ENCODE assay signal across 15 mouse cellular contexts in the genomic region with DNA sequence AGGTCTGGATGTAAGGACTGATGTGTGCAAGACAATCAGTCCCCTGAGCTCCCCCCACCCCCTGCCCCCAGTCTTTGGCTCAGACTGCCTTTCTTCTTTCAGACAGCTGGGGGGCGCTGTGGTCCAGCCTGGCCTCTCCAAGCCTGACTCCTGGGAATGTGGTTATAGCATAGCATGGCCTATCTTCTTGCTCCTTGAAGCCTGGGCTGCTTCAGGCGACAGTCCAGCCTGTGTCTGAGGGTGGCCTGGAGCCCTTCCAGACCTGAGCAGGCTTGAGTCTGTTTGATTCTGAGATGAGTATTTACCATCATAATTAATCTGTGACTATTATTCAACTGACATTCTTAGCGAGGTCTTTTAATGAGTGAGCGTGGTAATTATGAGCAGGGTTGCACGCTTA. TPM values are rescaled to one million over a fixed set of nuclear protein-coding genes. Genes with fewer than 3 reads are reported as not detected.
A peak's percentile ranks its signal among the peaks of the same experiment; 100 is the strongest.
DNase-seq lines count a peak whose midpoint lies in the region; ATAC-seq and TF ChIP-seq lines count a peak whose summit lies in the region.
"Had no signal": no experiment of that assay in that cellular context is flagged by ENCODE, and none has a peak within 500 bp of the region (broad histone marks: within the 10 kb centered on the region; RNA-seq: fewer than 3 reads in every experiment).

No protein-coding gene starts in this region.

- no peaks in the 10 kb centered on the region for H3K36me3 ChIP-seq in kidney, postnatal 0 days (ENCODE audit: insufficient read depth, low read length)
- H3K36me3 ChIP-seq in neural tube, embryonic 11.5 days (ENCODE audit: control insufficient read depth, insufficient read depth, low read length): no peaks in the 10 kb centered on the region
- H3K36me3 ChIP-seq: G1E; stomach, embryonic 15.5 days had no signal

- TF ChIP-seq CTCF in kidney, postnatal 0 days (IDR thresholded peaks at IDR 0.05; ENCODE audit: low read depth): peak; percentile 37; the same call in 1 of the 2 replicates

- ATAC-seq in kidney, postnatal 0 days (replicated peaks; ENCODE audit: low FRiP score, low read depth): no peak
- no peak for ATAC-seq in neural tube, embryonic 11.5 days (ENCODE audit: insufficient read depth, low FRiP score, low TSS enrichment)

- no peak overlapping the region for H3K4me2 ChIP-seq in kidney, postnatal 0 days (ENCODE audit: low read length)
- H3K4me2 ChIP-seq in neural tube, embryonic 11.5 days (ENCODE audit: low read depth): no peak overlapping the region
- H3K4me2 ChIP-seq: stomach, embryonic 15.5 days had no signal

- H3K9me3 ChIP-seq in kidney, postnatal 0 days (replicated peaks; ENCODE audit: low read length): no peaks in the 10 kb centered on the region
- H3K9me3 ChIP-seq in neural tube, embryonic 11.5 days (ENCODE audit: control insufficient read depth, low read length): no peaks in the 10 kb centered on the region
- H3K9me3 ChIP-seq: G1E; stomach, embryonic 15.5 days had no signal

- no peak overlapping the region for H3K4me3 ChIP-seq in kidney, postnatal 0 days (replicated peaks; ENCODE audit: low read depth, low read length)
- no peak overlapping the region for H3K4me3 ChIP-seq in neural tube, embryonic 11.5 days (ENCODE audit: low read depth, low read length)
- H3K4me3 ChIP-seq: myocyte; stomach, embryonic 15.5 days had no signal

- H3K4me1 ChIP-seq in kidney, postnatal 0 days (replicated peaks; ENCODE audit: insufficient read depth, low read length): no peaks in the 10 kb centered on the region
- H3K4me1 ChIP-seq in neural tube, embryonic 11.5 days (ENCODE audit: control insufficient read depth, insufficient read depth, low read length): no peaks in the 10 kb centered on the region
- H3K4me1 ChIP-seq: stomach, embryonic 15.5 days had no signal

- 56% methylated on average over 5 of the region's 5 CpGs for WGBS in kidney, postnatal 0 days
- WGBS in neural tube, embryonic 11.5 days: 59% methylated on average over 5 of the region's 5 CpGs

- peaks cover 41% of the 10 kb centered on the region for H3K27me3 ChIP-seq in kidney, postnatal 0 days (ENCODE audit: insufficient read depth, low read length)
- peaks cover 74% of the 10 kb centered on the region for H3K27me3 ChIP-seq in neural tube, embryonic 11.5 days (ENCODE audit: control insufficient read depth, insufficient read depth, low read length)

- DNase-seq in cerebellum, postnatal 14 days: peak; percentile 63 to 74
- DNase-seq in cerebellum, adult 9-11 months: no peak
- DNase-seq in kidney, postnatal 0 days (ENCODE audit: low spot score): no peak
- no peak for DNase-seq in kidney, adult 18-20 months
- peak; percentile 10 for DNase-seq in neural tube, embryonic 11.5 days (ENCODE audit: low spot score)
- no peak for DNase-seq in neural tube, embryonic 10.5 days (ENCODE audit: extremely low spot score, low spot score)
- no peak for DNase-seq in right cerebral cortex, postnatal 36 days (ENCODE audit: low spot score in 2 of 2)
- no peak for DNase-seq in thymus, postnatal 4 days
- DNase-seq: adrenal gland, postnatal 14 days; heart, postnatal 14 days had no signal

- no peak overlapping the region for H3K27ac ChIP-seq in kidney, postnatal 0 days
- no peak overlapping the region for H3K27ac ChIP-seq in neural tube, embryonic 11.5 days (ENCODE audit: low read depth, low read length)
- H3K27ac ChIP-seq: stomach, embryonic 15.5 days had no signal

- no peak overlapping the region for H3K9ac ChIP-seq in kidney, postnatal 0 days (ENCODE audit: low read depth, low read length)
- no peak overlapping the region for H3K9ac ChIP-seq in neural tube, embryonic 11.5 days (ENCODE audit: low read length)
- H3K9ac ChIP-seq: stomach, embryonic 15.5 days had no signal

RNA-seq across cellular contexts. Expression of a gene that starts 17.7 kb away (rescaled TPM):
- polyA plus RNA-seq in kidney, postnatal 0 days (2015; fragmentation: Nextera tagmentation; extraction: Ambion mirVana): not detected in 2 replicates
- polyA plus RNA-seq in neural tube, embryonic 11.5 days (2014; fragmentation: Nextera tagmentation; extraction: Ambion mirVana): 0.13 and 0.19 TPM in 2 replicates
- polyA plus RNA-seq: G1E; liver, embryonic 16.5 days; myocyte; stomach, embryonic 15.5 days; urinary bladder, adult 2 months had no signal

RNA-seq across cellular contexts. Expression of a gene that starts 57.0 kb away (rescaled TPM):
- polyA plus RNA-seq in kidney, postnatal 0 days (2015; fragmentation: Nextera tagmentation; extraction: Ambion mirVana): 11.2 and 18.9 TPM in 2 replicates
- polyA plus RNA-seq in neural tube, embryonic 11.5 days (2014; fragmentation: Nextera tagmentation; extraction: Ambion mirVana): 1.5 and 2.1 TPM in 2 replicates
- polyA plus RNA-seq: G1E; liver, embryonic 16.5 days; myocyte had no signal

Comparison
In these comparisons a context has a peak if more than half of its experiments do, and no peak if none do; other contexts are left out.
1. DNase-seq: peak in cerebellum, postnatal 14 days (2 of 2) and neural tube, embryonic 11.5 days (single experiment); none in cerebellum, adult 9-11 months (single experiment), kidney, postnatal 0 days (single experiment), kidney, adult 18-20 months (single experiment), neural tube, embryonic 10.5 days (single experiment), right cerebral cortex, postnatal 36 days (0 of 2) and thymus, postnatal 4 days (single experiment).